ENCODE assay signal across 29 mouse cellular contexts in genomic region chr4:80369057-80369456, GRCm38 (mm10).
"Had no signal": no experiment of that assay in that cellular context is flagged by ENCODE, and none has a peak within 500 bp of the region (broad histone marks: within the 10 kb centered on the region; RNA-seq: fewer than 3 reads in every experiment).

No protein-coding gene starts in this region.

- H3K27ac ChIP-seq: limb, embryonic 10.5 days; limb, embryonic 12.5 days; limb, embryonic 13.5 days; limb, embryonic 15.5 days; liver, embryonic 12.5 days; liver, embryonic 13.5 days; liver, embryonic 14.5 days; liver, embryonic 15.5 days; lung, embryonic 15.5 days; macrophage; midbrain, embryonic 10.5 days; midbrain, embryonic 12.5 days; midbrain, embryonic 13.5 days; midbrain, embryonic 15.5 days had no signal

- H3K9ac ChIP-seq: limb, embryonic 12.5 days; limb, embryonic 13.5 days; limb, embryonic 15.5 days; liver, embryonic 12.5 days; liver, embryonic 13.5 days; liver, embryonic 14.5 days; liver, embryonic 15.5 days; liver, postnatal 0 days; lung, embryonic 14.5 days; lung, embryonic 15.5 days; midbrain, embryonic 12.5 days; midbrain, embryonic 13.5 days; midbrain, embryonic 15.5 days had no signal

- H3K4me3 ChIP-seq: limb, embryonic 10.5 days; limb, embryonic 12.5 days; limb, embryonic 13.5 days; limb, embryonic 15.5 days; liver, embryonic 12.5 days; liver, embryonic 13.5 days; liver, embryonic 15.5 days; lung, embryonic 15.5 days; megakaryocyte, embryonic 14.5 days; midbrain, embryonic 10.5 days; midbrain, embryonic 12.5 days; midbrain, embryonic 13.5 days; midbrain, embryonic 15.5 days; myocyte had no signal

- H3K4me1 ChIP-seq: limb, embryonic 10.5 days; limb, embryonic 12.5 days; limb, embryonic 13.5 days; limb, embryonic 15.5 days; liver, embryonic 12.5 days; liver, embryonic 13.5 days; liver, embryonic 15.5 days; lung, embryonic 15.5 days; megakaryocyte, embryonic 14.5 days; midbrain, embryonic 10.5 days; midbrain, embryonic 12.5 days; midbrain, embryonic 13.5 days; midbrain, embryonic 15.5 days had no signal

- H3K4me2 ChIP-seq: limb, embryonic 12.5 days; limb, embryonic 13.5 days; limb, embryonic 15.5 days; liver, embryonic 11.5 days; liver, embryonic 12.5 days; liver, embryonic 13.5 days; liver, embryonic 15.5 days; lung, embryonic 14.5 days; lung, embryonic 15.5 days; midbrain, embryonic 11.5 days; midbrain, embryonic 12.5 days; midbrain, embryonic 13.5 days; midbrain, embryonic 15.5 days had no signal

- DNase-seq: left cerebral cortex, postnatal 4 days; liver; liver, embryonic 13.5 days; liver, postnatal 0 days; lung, adult 18-20 months; lung, adult 2 months; lung, embryonic 14.5 days; lung, postnatal 10 days; lung, postnatal 14 days; lung, postnatal 36 days; lung, postnatal 4 days; midbrain, embryonic 14.5 days had no signal

- H3K9me3 ChIP-seq: limb, embryonic 10.5 days; limb, embryonic 12.5 days; limb, embryonic 13.5 days; limb, embryonic 15.5 days; liver, embryonic 12.5 days; liver, embryonic 15.5 days; lung, embryonic 15.5 days; megakaryocyte, embryonic 14.5 days; midbrain, embryonic 10.5 days; midbrain, embryonic 12.5 days; midbrain, embryonic 13.5 days; midbrain, embryonic 15.5 days had no signal

- H3K36me3 ChIP-seq: limb, embryonic 10.5 days; limb, embryonic 12.5 days; limb, embryonic 13.5 days; limb, embryonic 15.5 days; liver, embryonic 12.5 days; liver, embryonic 13.5 days; liver, embryonic 15.5 days; lung, embryonic 15.5 days; midbrain, embryonic 10.5 days; midbrain, embryonic 12.5 days; midbrain, embryonic 13.5 days; midbrain, embryonic 15.5 days had no signal

- H3K27me3 ChIP-seq: limb, embryonic 12.5 days; limb, embryonic 13.5 days; limb, embryonic 15.5 days; liver, embryonic 12.5 days; liver, embryonic 13.5 days; liver, embryonic 15.5 days; lung, embryonic 15.5 days; megakaryocyte, embryonic 14.5 days; midbrain, embryonic 12.5 days; midbrain, embryonic 13.5 days; midbrain, embryonic 15.5 days had no signal
